Mouse (Mus musculus) ES-Bruce4 (cell line): ENCODE measurements around the gene Zfyve19. TPM values are rescaled to one million over a fixed set of nuclear protein-coding genes. Genes with fewer than 3 reads are reported as not detected.

ENCODE experiments used
- H3K27ac ChIP-seq: 2 replicates; pipeline ENCODE4 v1.5.1; 2012; ENCODE audit warnings: low read length, inconsistent platforms; ENCODE audit not compliant: insufficient read depth
- H3K27me3 ChIP-seq: 2 replicates; pipeline ENCODE4 v1.6.1; 2012; ENCODE audit warnings: mild to moderate bottlenecking, low read length, inconsistent platforms; ENCODE audit not compliant: control insufficient read depth, poor library complexity, insufficient read depth, severe bottlenecking
- H3K36me3 ChIP-seq: 2 replicates; pipeline ENCODE4 v1.6.1; 2012; ENCODE audit warnings: inconsistent platforms, mild to moderate bottlenecking, low read length, moderate library complexity; ENCODE audit not compliant: control insufficient read depth, poor library complexity, insufficient read depth, severe bottlenecking
- H3K4me1 ChIP-seq: one replicate; pipeline ENCODE4 v1.8.1; 2011; ENCODE audit warnings: low read length; ENCODE audit not compliant: control insufficient read depth, insufficient read depth
- H3K4me3 ChIP-seq: 2 replicates; pipeline ENCODE4 v1.5.1; 2011; ENCODE audit warnings: low read depth, mild to moderate bottlenecking, low read length
- H3K9ac ChIP-seq: 2 replicates; pipeline ENCODE4 v1.6.1; 2012; ENCODE audit warnings: low read depth, mild to moderate bottlenecking, inconsistent platforms; ENCODE audit not compliant: poor library complexity, severe bottlenecking
- H3K9me3 ChIP-seq: replicated peaks from 2 replicates; pipeline ENCODE4 v1.6.1; 2012; ENCODE audit warnings: mild to moderate bottlenecking, low read length, inconsistent platforms; ENCODE audit not compliant: control insufficient read depth, poor library complexity, insufficient read depth, severe bottlenecking
- CTCF ChIP-seq: IDR thresholded peaks from one replicate; pipeline ENCODE4 v1.8.1; 2011; ENCODE audit warnings: low read depth, low read length
- EP300 ChIP-seq: IDR thresholded peaks from 2 replicates; pipeline ENCODE4 v1.6.1; 2011; ENCODE audit warnings: low read depth, low read length; ENCODE audit not compliant: insufficient read depth
- POLR2A ChIP-seq: IDR thresholded peaks from one replicate; pipeline ENCODE4 v1.8.1; 2011; ENCODE audit warnings: low read length; ENCODE audit not compliant: insufficient read depth
- polyA plus RNA-seq: library from polyadenylated mRNA; stranded (reverse); fragments of >200 nt; gene quantifications from 2 replicates; pipeline ENCODE4 v1.2.4, GENCODE M21; 2011; ENCODE audit warnings: low read depth; ENCODE audit not compliant: missing spikeins, insufficient read depth, insufficient read length

The Zfyve19 gene
- polyA plus RNA-seq, 1 experiment: 11.9 TPM

DNA sequence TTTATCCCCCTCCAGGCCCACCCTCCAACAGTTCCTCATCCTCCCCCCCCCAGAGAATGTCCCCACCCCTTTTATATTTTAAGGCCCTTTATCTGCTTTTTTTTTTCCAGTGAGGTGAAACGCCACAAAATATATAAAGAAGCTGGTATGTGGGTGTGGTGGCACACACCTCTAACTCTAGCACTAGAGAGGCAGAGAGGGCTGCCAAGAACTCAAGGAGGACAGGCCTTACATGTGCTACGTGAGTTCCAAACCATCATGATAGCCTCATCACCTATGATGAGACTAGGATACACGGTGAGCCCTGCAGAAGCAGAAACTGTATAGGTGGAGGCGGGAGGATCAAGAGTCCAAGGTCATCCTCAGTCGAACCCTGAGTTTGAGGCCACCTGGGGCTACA is 17.4 kb upstream of the Zfyve19 start:
- no peak overlapping the region for H3K4me3 ChIP-seq
- H3K4me1 ChIP-seq: no peaks in the 10 kb centered on the region
- H3K9ac ChIP-seq: no peak overlapping the region
- no peaks in the 10 kb centered on the region for H3K36me3 ChIP-seq
- no peaks in the 10 kb centered on the region for H3K27me3 ChIP-seq
- TF ChIP-seq POLR2A: no peak
- no peaks in the 10 kb centered on the region for H3K9me3 ChIP-seq
- H3K27ac ChIP-seq: no peak overlapping the region

DNA sequence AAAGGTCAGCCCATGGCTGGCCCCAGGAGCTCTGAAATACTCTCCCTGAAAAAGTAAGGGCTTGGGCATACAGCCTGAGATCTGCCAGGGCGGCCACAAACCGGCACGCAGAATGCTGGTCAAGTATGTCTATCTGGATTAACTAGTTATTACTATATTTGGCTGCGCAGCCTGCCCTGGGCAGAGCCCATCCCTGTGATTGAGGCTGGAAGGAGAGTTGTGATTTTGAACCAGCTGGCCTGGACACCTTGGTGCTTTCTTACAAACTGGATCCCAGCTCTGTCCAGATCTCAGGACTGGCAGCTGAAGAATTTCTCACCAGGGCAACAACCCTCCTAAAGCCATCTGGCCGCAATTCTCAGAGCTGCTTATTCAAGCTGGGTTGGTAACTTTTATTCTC is 14.3 kb upstream of the Zfyve19 start:
- Histone ChIP-seq H3K9ac (no peak overlapping the region), H3K4me1 (peaks cover 2% of the 10 kb centered on the region), H3K27ac (no peak overlapping the region), H3K36me3 (no peaks in the 10 kb centered on the region), H3K27me3 (no peaks in the 10 kb centered on the region), H3K4me3 (no peak overlapping the region), H3K9me3 (no peaks in the 10 kb centered on the region)
- TF ChIP-seq EP300 (no peak), POLR2A (no peak), CTCF (no peak)

GRCm38 (mm10) chr2:119196316-119197108 is 11.9 kb upstream of the Zfyve19 start:
- no peaks in the 10 kb centered on the region for H3K9me3 ChIP-seq
- H3K27ac ChIP-seq: peak overlapping the region; percentile 39; the same call in 1 of the 2 replicates
- H3K4me3 ChIP-seq: no peak overlapping the region
- no peak for TF ChIP-seq POLR2A
- no peak for TF ChIP-seq EP300
- TF ChIP-seq CTCF: no peak
- peaks cover 2% of the 10 kb centered on the region for H3K4me1 ChIP-seq
- peak overlapping the region; percentile 24; the same call in 1 of the 2 replicates for H3K9ac ChIP-seq
- H3K36me3 ChIP-seq: no peaks in the 10 kb centered on the region
- no peaks in the 10 kb centered on the region for H3K27me3 ChIP-seq

GRCm38 (mm10) chr2:119197493-119197892 is 10.9 kb upstream of the Zfyve19 start:
- H3K36me3 ChIP-seq: no peaks in the 10 kb centered on the region
- H3K4me3 ChIP-seq: no peak overlapping the region
- no peaks in the 10 kb centered on the region for H3K9me3 ChIP-seq
- TF ChIP-seq POLR2A (no peak), CTCF (no peak), EP300 (no peak)
- H3K27ac ChIP-seq: no peak overlapping the region
- no peaks in the 10 kb centered on the region for H3K27me3 ChIP-seq
- peaks cover 2% of the 10 kb centered on the region for H3K4me1 ChIP-seq
- no peak overlapping the region for H3K9ac ChIP-seq

GRCm38 (mm10) chr2:119198049-119198448 is 10.4 kb upstream of the Zfyve19 start:
- H3K27ac ChIP-seq: no peak overlapping the region
- peaks cover 2% of the 10 kb centered on the region for H3K4me1 ChIP-seq
- no peak for TF ChIP-seq POLR2A
- TF ChIP-seq EP300: no peak
- TF ChIP-seq CTCF: no peak
- no peak overlapping the region for H3K9ac ChIP-seq
- H3K27me3 ChIP-seq: no peaks in the 10 kb centered on the region
- no peak overlapping the region for H3K4me3 ChIP-seq
- H3K9me3 ChIP-seq: no peaks in the 10 kb centered on the region
- H3K36me3 ChIP-seq: no peaks in the 10 kb centered on the region

GRCm38 (mm10) chr2:119198934-119199333 is 9.5 kb upstream of the Zfyve19 start:
- Histone ChIP-seq H3K9me3 (no peaks in the 10 kb centered on the region), H3K27ac (no peak overlapping the region), H3K9ac (no peak overlapping the region), H3K4me3 (no peak overlapping the region), H3K36me3 (no peaks in the 10 kb centered on the region), H3K27me3 (no peaks in the 10 kb centered on the region), H3K4me1 (peaks cover 2% of the 10 kb centered on the region)
- TF ChIP-seq CTCF (no peak), EP300 (no peak), POLR2A (no peak)
